Mouse (Mus musculus) kidney, adult 2 months (tissue): ENCODE results near the gene Vsig8.

Experiments used
- CTCF ChIP-seq: fragments of 200-500 bp; conservative IDR thresholded peaks from 2 replicates; pipeline ENCODE4 v1.5.1; 2011; ENCODE audit warnings: low read depth, mild to moderate bottlenecking, control low read depth, low read length, moderate library complexity, mixed read lengths; ENCODE audit not compliant: insufficient read depth, insufficient read length
- POLR2A ChIP-seq: fragments of 200-500 bp; IDR thresholded peaks from one replicate; pipeline ENCODE4 v1.6.1; 2011; ENCODE audit warnings: low read depth, low read length, control low read depth

- TF ChIP-seq POLR2A, result no peak
- TF ChIP-seq CTCF, result no peak
These were observed 41.0 kb upstream of the Vsig8 start for GRCm38 (mm10) chr1:172514551-172515268.
